Mouse (Mus musculus): ENCODE measurements at regions not wholly inside any gene's neighbourhood (a gene's known extent, or its start where the extent isn't known, plus 50 kb on each side); places are given as distances from the start of the nearest gene placed in this dataset.

DNA sequence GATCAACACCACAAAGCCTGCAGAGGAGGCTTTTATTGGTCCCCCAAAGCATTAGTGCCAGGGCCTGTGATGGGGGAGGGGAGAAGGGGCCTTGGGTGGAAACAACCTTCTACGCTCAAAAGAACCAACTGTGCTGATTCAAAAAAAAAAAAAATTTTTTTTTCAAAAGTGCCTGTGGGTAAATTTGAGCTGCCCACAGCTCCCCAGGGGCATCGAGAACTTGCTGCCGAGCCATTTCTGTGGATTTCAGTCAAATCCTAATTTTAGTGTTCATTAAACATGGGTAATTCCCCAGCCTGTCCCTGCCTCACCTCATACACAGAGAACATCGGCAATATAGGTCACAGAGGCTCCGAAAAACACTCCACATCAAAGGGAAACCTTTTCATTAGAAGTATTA is 161.2 kb upstream of the Dynlrb2 start:
- Histone ChIP-seq H3K36me3 (replicated peaks) (no peaks in the 10 kb centered on the region), H3K4me1 (no peaks in the 10 kb centered on the region), H3K27ac (no peak overlapping the region), H3K27me3 (no peaks in the 10 kb centered on the region; the same call in 1 of the 2 replicates), H3K4me2 (no peak overlapping the region), H3K9me3 (no peaks in the 10 kb centered on the region), H3K4me3 (replicated peaks) (no peak overlapping the region), H3K9ac (no peak overlapping the region)
- WGBS = 70% methylated on average over 5 of the region's 5 CpGs
- ATAC-seq (ENCODE audit: low FRiP score) = no peak

DNA sequence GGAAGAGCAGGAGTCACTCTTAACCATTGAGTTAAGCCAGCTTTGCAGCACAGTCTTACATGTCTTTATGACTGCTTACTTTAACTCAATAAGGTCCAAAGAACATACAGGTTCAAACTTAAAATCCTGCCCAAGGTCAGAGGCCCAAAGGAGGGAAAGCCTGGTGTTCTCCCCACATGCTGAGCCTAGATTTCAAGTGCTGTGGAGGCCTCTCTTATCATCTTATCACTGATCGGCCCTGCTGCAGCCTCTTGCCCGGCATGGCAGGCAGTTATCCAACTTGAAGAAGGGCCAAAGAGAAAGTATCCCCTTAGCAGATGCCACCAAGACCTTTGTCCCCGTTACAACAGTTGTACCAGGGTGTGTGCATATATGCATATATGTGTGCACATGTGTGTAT is 170.0 kb upstream of the Dynlrb2 start:
- WGBS = 89% methylated on average over 3 of the region's 3 CpGs
- no peaks in the 10 kb centered on the region for H3K27me3 ChIP-seq

DNA sequence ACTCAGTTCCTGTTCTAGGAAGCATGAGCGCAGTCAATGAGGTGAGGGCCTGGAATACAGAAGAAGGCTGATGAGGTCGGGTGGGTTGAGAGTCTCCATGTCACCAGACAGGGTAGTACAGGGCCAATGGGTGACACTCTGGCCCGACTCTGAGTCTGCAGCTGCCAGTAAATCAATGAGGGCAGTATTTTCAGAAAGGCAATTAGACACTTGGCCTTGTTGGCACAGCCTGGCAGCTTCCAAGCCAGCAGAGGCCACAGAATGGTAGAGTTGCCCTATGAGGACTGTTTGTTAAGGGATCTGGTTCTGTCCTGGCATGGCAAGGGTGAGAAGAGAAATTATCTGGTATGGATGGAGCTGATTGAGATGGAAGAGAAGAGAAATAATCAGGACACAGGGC is 170.7 kb upstream of the Dynlrb2 start:
- Histone ChIP-seq H3K9me3 (no peaks in the 10 kb centered on the region), H3K4me1 (no peaks in the 10 kb centered on the region; the same call in 1 of the 2 replicates), H3K4me3 (replicated peaks) (no peak overlapping the region), H3K9ac (no peak overlapping the region), H3K27ac (no peak overlapping the region), H3K27me3 (no peaks in the 10 kb centered on the region), H3K36me3 (replicated peaks) (no peaks in the 10 kb centered on the region), H3K4me2 (no peak overlapping the region)
- WGBS = 94% methylated on average over 3 of the region's 3 CpGs
- no peak for ATAC-seq (ENCODE audit: low FRiP score)

More for the DNA sequence above, 170.0 kb upstream of the Dynlrb2 start:
- Histone ChIP-seq H3K36me3 (replicated peaks) (no peaks in the 10 kb centered on the region), H3K9me3 (no peaks in the 10 kb centered on the region), H3K9ac (no peak overlapping the region), H3K27ac (no peak overlapping the region), H3K4me2 (no peak overlapping the region), H3K4me3 (replicated peaks) (no peak overlapping the region), H3K4me1 (no peaks in the 10 kb centered on the region; the same call in 1 of the 2 replicates)
- ATAC-seq (ENCODE audit: low FRiP score) = no peak

DNA sequence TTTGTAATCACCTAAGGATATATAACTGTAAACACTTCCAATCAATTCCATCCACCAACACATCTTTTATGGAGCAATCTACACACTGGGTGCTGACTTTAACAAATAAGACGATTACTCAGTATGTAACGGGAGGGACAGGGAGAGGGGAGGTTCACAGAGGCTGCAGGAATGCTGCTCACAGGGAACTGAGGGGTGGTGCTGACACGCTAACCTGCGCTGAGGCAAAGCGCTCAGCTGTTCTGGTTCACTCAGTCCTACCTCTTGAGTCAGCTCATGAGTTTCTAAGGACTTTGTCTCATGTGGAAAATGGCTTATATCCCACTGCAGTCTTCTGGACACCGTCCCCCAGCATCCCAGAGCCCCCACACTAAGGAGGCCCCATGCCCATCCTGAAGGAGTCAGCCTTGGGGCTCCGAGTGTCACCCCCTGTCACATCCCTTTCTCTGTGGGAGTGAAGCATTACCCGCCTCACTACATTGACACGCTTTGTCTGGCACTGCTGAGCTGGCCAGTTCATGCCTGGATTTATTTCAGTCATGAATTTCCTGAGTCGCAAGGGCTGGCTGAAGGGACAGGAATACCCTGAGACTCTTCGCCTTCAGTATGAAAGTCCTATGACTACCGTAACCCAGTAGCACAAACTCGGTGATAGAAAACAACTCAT is 184.6 kb upstream of the Dynlrb2 start:
- Histone ChIP-seq H3K4me1 (peaks cover 10% of the 10 kb centered on the region), H3K9ac (no peak overlapping the region), H3K36me3 (replicated peaks) (no peaks in the 10 kb centered on the region), H3K9me3 (no peaks in the 10 kb centered on the region), H3K4me2 (no peak overlapping the region), H3K4me3 (replicated peaks) (no peak overlapping the region), H3K27ac (no peak overlapping the region), H3K27me3 (no peaks in the 10 kb centered on the region)
- WGBS = 90% methylated on average over 13 of the region's 13 CpGs
- ATAC-seq (ENCODE audit: low FRiP score) = no peak

DNA sequence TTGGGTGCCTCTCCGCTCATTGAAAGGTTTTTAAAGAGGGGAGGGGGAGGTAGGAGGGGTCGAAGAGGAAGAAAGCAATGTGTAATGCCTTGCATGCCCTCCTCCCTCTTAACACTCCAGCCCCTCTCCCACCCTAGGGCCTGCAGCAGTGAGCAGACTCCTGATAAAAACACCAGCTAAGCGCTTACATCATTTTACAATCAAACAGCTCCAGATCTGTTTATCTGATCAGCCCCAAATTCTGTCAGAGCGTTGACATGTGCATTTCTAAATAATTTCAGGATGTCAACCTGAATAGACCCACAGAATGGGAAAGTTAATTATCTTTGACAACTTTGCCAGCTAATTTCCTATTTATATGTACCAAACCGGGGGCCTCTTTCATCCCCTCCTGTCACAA is 189.4 kb upstream of the Dynlrb2 start:
- Histone ChIP-seq H3K9me3 (no peaks in the 10 kb centered on the region), H3K27me3 (no peaks in the 10 kb centered on the region), H3K27ac (no peak overlapping the region), H3K4me2 (no peak overlapping the region), H3K4me3 (replicated peaks) (no peak overlapping the region), H3K36me3 (replicated peaks) (no peaks in the 10 kb centered on the region), H3K4me1 (peaks cover 11% of the 10 kb centered on the region), H3K9ac (no peak overlapping the region)
- peak; percentile 57 for ATAC-seq (ENCODE audit: low FRiP score)
- 42% methylated on average over 5 of the region's 5 CpGs for WGBS

DNA sequence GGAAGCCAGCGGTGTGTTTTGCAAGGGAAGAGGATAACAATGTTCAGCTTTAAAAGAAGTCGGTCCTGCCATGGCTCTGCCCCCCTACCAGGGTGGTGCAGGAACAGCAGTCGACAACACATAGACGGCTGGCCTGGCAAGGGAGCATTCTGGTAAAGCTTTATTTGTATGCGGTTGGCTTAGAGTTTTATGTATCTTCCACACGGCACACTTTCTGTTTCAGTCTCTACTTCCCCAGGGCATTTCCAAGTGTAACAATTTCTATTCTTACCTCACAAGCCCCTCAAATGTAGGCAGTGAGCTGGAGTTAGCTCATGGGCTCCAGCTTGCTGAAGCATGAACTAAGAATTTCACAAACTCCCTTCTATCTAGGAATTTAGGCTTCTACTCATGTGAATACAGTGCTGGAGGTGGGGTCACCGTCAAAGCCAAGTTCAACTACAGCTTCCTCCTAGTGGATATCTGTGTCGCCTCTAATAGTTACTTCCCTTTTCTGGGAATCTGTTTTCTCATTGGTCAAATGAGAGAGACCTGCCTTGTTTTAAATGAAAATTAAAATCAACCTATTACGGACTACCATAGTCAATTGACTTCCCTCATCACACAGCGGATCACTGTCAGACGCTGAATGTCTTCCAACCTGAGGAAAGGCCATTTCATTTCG is 190.2 kb upstream of the Dynlrb2 start:
- no peaks in the 10 kb centered on the region for H3K9me3 ChIP-seq
- H3K4me1 ChIP-seq = peaks cover 11% of the 10 kb centered on the region
- H3K27me3 ChIP-seq = no peaks in the 10 kb centered on the region
- no peaks in the 10 kb centered on the region for H3K36me3 ChIP-seq (replicated peaks)
- WGBS = 85% methylated on average over 12 of the region's 12 CpGs
- H3K4me3 ChIP-seq (replicated peaks) = no peak overlapping the region
- no peak overlapping the region for H3K9ac ChIP-seq
- H3K4me2 ChIP-seq = no peak overlapping the region
- H3K27ac ChIP-seq = no peak overlapping the region
- no peak for ATAC-seq (ENCODE audit: low FRiP score)

DNA sequence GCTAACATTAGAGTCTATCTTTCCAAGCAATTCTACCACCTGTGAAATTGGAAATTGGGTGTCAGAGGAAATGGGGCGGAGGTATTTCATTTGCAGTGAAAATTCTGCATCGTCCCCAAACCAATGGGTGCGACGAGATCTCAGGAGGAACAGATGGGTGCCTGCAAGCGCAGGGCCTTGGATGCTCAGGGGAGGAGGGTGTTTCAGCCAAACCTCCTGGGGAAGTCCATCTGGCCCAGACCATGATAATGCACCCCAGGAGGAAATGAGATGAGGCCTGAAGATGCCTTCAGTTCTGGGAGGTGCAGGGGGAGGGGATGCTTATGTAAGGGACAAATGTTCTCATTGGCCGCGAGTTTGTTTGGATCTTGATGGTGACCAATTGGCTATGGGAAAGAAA is 205.9 kb upstream of the Dynlrb2 start:
- Histone ChIP-seq H3K4me3 (replicated peaks) (no peak overlapping the region), H3K4me2 (no peak overlapping the region), H3K4me1 (0 out of 2 replicates have a peak, but pooled peaks cover 2% of the 10 kb centered on the region), H3K9me3 (no peaks in the 10 kb centered on the region), H3K36me3 (replicated peaks) (no peaks in the 10 kb centered on the region), H3K27ac (no peak overlapping the region), H3K9ac (no peak overlapping the region), H3K27me3 (no peaks in the 10 kb centered on the region)
- 90% methylated on average over 7 of the region's 7 CpGs for WGBS
- no peak for ATAC-seq (ENCODE audit: low FRiP score)

DNA sequence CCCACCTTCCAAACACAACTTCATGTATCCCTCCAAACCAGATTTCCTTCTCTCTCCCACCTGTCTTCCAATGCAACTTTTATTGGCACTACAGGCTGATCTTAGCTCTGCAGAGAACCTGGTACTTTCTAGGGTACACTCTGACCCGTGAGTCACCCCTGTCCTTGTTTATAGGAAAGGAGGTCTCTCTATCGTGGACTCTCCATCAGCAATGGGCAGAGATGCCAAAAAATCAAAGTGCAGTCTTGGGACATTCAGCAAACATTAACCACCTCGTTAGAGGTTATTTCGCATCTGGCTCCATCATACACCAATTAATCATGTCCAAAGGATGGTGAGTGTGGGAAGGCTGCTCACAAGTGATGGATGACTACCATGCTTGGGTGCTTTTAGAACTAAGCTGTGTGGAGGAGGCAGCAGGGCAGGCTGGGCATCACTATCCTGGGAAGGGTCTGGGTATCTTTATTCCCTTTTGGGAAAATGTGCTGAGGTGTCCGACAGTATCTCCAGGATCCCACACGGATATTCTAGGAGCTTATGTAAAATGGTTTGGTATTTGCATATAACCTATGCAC is 214.0 kb upstream of the Dynlrb2 start:
- no peaks in the 10 kb centered on the region for H3K36me3 ChIP-seq (replicated peaks)
- H3K4me3 ChIP-seq (replicated peaks) = no peak overlapping the region
- no peaks in the 10 kb centered on the region for H3K9me3 ChIP-seq
- WGBS = 87% methylated on average over 6 of the region's 6 CpGs
- H3K9ac ChIP-seq = no peak overlapping the region
- no peak overlapping the region for H3K4me2 ChIP-seq
- no peaks in the 10 kb centered on the region for H3K27me3 ChIP-seq
- H3K4me1 ChIP-seq = no peaks in the 10 kb centered on the region
- no peak overlapping the region for H3K27ac ChIP-seq
- ATAC-seq (ENCODE audit: low FRiP score) = no peak

DNA sequence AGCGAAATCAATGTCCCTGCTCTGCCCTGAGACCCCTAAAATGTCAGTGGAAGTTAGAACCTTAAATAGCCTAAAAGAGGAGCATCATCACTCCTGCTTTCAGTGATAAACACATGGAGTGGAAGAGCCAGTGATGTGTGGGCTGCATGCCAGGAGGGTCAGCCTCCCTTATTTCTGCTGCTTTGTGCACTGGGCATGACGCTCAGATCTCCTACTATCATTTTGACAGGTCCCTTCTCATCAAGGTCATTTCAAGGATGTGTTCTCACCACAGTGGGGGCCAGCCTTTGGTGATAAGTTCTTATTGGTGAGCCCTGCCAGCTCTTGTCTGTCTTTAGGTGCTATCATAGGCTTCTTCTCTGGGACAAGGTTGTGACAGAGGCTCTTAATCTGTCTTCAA is 215.5 kb upstream of the Dynlrb2 start:
- Histone ChIP-seq H3K27me3 (no peaks in the 10 kb centered on the region), H3K9me3 (no peaks in the 10 kb centered on the region), H3K27ac (no peak overlapping the region), H3K9ac (no peak overlapping the region), H3K36me3 (replicated peaks) (no peaks in the 10 kb centered on the region), H3K4me2 (no peak overlapping the region), H3K4me3 (replicated peaks) (no peak overlapping the region), H3K4me1 (no peaks in the 10 kb centered on the region)
- no peak for ATAC-seq (ENCODE audit: low FRiP score)
- 83% methylated on average over 2 of the region's 2 CpGs for WGBS

DNA sequence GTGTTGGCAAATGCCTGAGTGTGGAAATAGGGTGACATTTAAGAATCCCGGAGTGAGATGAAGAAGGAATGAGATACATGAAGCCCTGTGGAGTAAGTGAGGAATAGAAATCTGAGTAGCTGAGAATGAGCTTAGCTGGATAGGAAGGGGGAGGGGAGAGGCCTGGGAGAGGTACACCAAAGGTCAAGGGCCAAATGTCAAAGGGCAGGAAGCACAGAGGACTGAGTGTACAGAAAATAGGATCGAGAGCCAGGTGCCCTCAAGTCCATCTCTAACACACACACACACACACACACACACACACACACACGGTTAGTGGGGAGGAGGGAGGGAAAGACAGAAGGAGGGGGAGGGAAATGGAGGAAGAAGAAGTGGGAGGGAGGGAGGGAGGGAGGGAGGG is 220.8 kb upstream of the Dynlrb2 start:
- Histone ChIP-seq H3K4me2 (no peak overlapping the region), H3K27ac (no peak overlapping the region), H3K4me1 (no peaks in the 10 kb centered on the region), H3K36me3 (replicated peaks) (no peaks in the 10 kb centered on the region), H3K27me3 (no peaks in the 10 kb centered on the region), H3K4me3 (replicated peaks) (no peak overlapping the region), H3K9ac (no peak overlapping the region), H3K9me3 (no peaks in the 10 kb centered on the region)
- ATAC-seq (ENCODE audit: low FRiP score) = no peak
- 78% methylated on average over 2 of the region's 3 CpGs for WGBS

DNA sequence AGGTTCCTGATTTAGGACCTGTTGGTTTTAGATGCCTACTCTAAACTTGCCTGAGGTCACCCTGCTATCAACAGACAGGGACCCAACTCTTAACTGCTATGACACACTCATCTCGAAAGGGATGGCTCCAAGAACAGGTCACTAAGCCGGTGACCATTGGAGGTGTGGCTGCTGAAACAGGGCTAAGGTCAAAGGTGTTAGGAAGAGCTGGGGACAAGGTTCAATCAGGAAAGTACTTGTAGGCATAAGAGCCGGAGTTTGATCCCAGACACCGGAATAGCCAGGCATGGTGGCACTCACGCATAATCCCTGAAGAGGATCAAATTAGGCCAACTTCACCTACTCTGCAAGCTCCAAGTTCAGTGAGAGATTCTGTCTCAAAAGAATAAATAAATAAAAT is 222.4 kb upstream of the Dynlrb2 start:
- 92% methylated on average over 5 of the region's 5 CpGs for WGBS
- no peak for ATAC-seq (ENCODE audit: low FRiP score)

DNA sequence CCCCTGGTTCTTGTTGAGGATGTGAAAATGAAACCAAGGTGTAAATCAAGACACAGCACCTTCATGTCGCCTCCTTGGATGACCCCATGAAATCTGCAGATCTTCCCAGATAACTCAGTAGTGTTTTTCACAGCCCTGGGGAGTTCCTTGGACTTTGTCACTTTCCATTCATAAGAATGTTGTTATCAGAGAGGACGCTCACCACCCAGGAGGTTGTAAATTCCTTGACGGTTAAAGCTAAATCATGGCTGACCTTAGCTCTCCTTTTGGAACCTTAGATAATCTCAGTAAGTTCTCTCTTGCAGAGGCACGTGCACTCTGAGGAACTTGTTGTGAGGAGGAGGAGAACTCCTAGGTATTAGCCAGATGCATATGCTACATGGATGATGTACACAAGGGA is 229.8 kb upstream of the Dynlrb2 start:
- Histone ChIP-seq H3K9me3 (no peaks in the 10 kb centered on the region), H3K4me1 (peaks cover 5% of the 10 kb centered on the region; the same call in 1 of the 2 replicates), H3K4me2 (no peak overlapping the region), H3K36me3 (replicated peaks) (no peaks in the 10 kb centered on the region), H3K27me3 (peaks cover 13% of the 10 kb centered on the region; the same call in 1 of the 2 replicates), H3K9ac (no peak overlapping the region), H3K27ac (no peak overlapping the region), H3K4me3 (replicated peaks) (no peak overlapping the region)
- ATAC-seq (ENCODE audit: low FRiP score) = no peak
- WGBS = 86% methylated on average over 4 of the region's 4 CpGs

More for the DNA sequence above, 222.4 kb upstream of the Dynlrb2 start:
- Histone ChIP-seq H3K4me1 (no peaks in the 10 kb centered on the region), H3K4me2 (no peak overlapping the region), H3K4me3 (replicated peaks) (no peak overlapping the region), H3K9me3 (no peaks in the 10 kb centered on the region), H3K27me3 (no peaks in the 10 kb centered on the region), H3K27ac (no peak overlapping the region), H3K9ac (no peak overlapping the region), H3K36me3 (replicated peaks) (no peaks in the 10 kb centered on the region)

DNA sequence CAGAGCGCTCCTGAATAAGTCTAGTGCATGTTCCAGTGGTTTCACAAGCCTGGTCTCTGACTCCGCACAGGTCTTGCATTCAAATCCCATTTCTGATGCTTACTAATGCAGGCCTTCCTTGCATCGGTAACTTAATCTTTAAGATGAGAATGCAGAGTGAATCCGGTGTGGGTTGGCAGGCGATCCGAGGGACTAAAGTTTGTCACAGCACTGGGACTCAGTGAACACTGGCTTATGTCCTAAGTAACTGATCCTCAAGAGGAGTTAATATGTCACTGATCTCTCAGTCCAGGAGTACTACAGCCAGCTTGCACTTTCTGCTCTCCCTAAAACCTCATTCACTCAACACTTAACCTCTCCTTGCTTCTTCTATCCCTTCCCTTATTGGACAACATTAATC is 233.5 kb upstream of the Dynlrb2 start:
- no peak overlapping the region for H3K9ac ChIP-seq
- no peaks in the 10 kb centered on the region for H3K9me3 ChIP-seq
- no peak overlapping the region for H3K4me2 ChIP-seq
- ATAC-seq (ENCODE audit: low FRiP score) = no peak
- H3K4me3 ChIP-seq (replicated peaks) = no peak overlapping the region
- H3K36me3 ChIP-seq (replicated peaks) = no peaks in the 10 kb centered on the region
- H3K4me1 ChIP-seq = peaks cover 5% of the 10 kb centered on the region
- H3K27me3 ChIP-seq = peaks cover 20% of the 10 kb centered on the region
- H3K27ac ChIP-seq = no peak overlapping the region
- WGBS = 93% methylated on average over 6 of the region's 6 CpGs
